ENCODE assay signal across 9 mouse cellular contexts in the genomic region with DNA sequence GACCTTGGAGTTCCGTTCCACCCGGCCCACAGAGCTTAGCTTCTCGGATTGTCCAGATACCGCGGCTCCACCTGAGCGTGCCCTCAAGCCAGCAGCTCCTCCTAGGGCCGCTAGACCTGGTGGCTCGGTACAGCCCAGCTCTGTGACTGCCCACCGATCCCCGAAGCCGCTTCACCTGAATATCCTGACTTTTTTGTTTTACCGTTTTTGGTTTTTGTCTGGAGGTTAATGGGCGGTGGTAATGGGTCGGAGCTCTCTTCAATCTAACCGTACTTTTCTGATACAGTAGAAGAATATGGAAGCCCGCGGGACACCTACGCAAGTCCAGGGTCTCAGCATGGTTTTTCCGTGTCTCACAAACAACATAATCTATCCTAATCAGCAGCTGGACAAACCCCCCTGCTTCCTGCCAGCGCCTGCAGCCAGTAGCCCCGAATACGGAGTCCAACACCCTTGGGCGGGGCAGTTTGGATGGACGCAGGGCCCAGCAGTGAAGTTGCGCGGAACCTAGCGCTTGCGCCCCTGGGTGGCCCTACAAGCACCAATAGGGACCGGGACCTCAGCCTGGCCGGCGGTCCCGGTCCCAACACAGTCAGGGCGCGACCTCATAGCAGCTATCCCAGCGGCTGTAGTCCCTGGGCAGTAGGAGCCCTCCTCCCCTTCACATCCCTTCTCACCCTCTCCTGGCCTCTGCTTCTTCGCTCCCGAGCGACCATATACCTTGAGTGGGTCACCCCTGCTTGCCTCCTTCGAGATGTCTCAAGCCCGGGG. TPM values are rescaled to one million over a fixed set of nuclear protein-coding genes. Genes with fewer than 3 reads are reported as not detected.
DNase-seq lines count a peak whose midpoint lies in the region; ATAC-seq lines count a peak whose summit lies in the region.
"Had no signal": no experiment of that assay in that cellular context is flagged by ENCODE, and none has a peak within 500 bp of the region (broad histone marks: within the 10 kb centered on the region; RNA-seq: fewer than 3 reads in every experiment).

No protein-coding gene starts in this region.

- no peaks in the 10 kb centered on the region for H3K9me3 ChIP-seq in hindbrain, embryonic 11.5 days (ENCODE audit: control insufficient read depth, low read length)
- H3K9me3 ChIP-seq in hindbrain, embryonic 14.5 days (ENCODE audit: control insufficient read depth, low read length): no peaks in the 10 kb centered on the region
- H3K9me3 ChIP-seq in embryonic facial prominence, embryonic 12.5 days: no peaks in the 10 kb centered on the region

- WGBS in hindbrain, embryonic 11.5 days: under 1% methylated on average over 40 of the region's 40 CpGs
- under 1% methylated on average over 40 of the region's 40 CpGs for WGBS in hindbrain, embryonic 14.5 days
- under 1% methylated on average over 40 of the region's 40 CpGs for WGBS in embryonic facial prominence, embryonic 12.5 days

- no peaks in the 10 kb centered on the region for H3K36me3 ChIP-seq in hindbrain, embryonic 11.5 days (ENCODE audit: control insufficient read depth, insufficient read depth, low read length)
- no peaks in the 10 kb centered on the region for H3K36me3 ChIP-seq in hindbrain, embryonic 14.5 days (replicated peaks; ENCODE audit: control insufficient read depth, insufficient read depth)
- no peaks in the 10 kb centered on the region for H3K36me3 ChIP-seq in embryonic facial prominence, embryonic 12.5 days

- ATAC-seq in hindbrain, embryonic 11.5 days (ENCODE audit: low FRiP score): no peak
- ATAC-seq in hindbrain, embryonic 14.5 days (ENCODE audit: low FRiP score): no peak
- no peak for ATAC-seq in embryonic facial prominence, embryonic 12.5 days (ENCODE audit: insufficient number of reproducible peaks, insufficient read depth, low FRiP score, low TSS enrichment)

- no peak overlapping the region for H3K27ac ChIP-seq in hindbrain, embryonic 11.5 days (ENCODE audit: low read depth, low read length)
- no peak overlapping the region for H3K27ac ChIP-seq in hindbrain, embryonic 14.5 days
- no peak overlapping the region for H3K27ac ChIP-seq in embryonic facial prominence, embryonic 12.5 days

- no peak overlapping the region for H3K9ac ChIP-seq in hindbrain, embryonic 11.5 days (ENCODE audit: low read depth, low read length)
- H3K9ac ChIP-seq in hindbrain, embryonic 14.5 days: no peak overlapping the region
- 0 out of 2 replicates have a peak overlapping the region, but pooled peaks have one; percentile 7 for H3K9ac ChIP-seq in embryonic facial prominence, embryonic 12.5 days

- DNase-seq in hindbrain, embryonic 11.5 days (ENCODE audit: low spot score): peak; percentile 54
- DNase-seq in hindbrain, embryonic 14.5 days (ENCODE audit: low spot score): no peak
- DNase-seq in kidney, postnatal 14 days: peak; percentile 59
- DNase-seq in retina, postnatal 1 day: peak; percentile 18
- DNase-seq in thymus, postnatal 14 days: no peak
- DNase-seq in natural killer cell, adult 2 months (ENCODE audit: low spot score in 2 of 2): no peak
- no peak for DNase-seq in spleen, postnatal 4 days (ENCODE audit: low spot score in 2 of 2)
- DNase-seq: gastrocnemius, postnatal 14 days had no signal

- H3K4me3 ChIP-seq in hindbrain, embryonic 11.5 days (ENCODE audit: low read depth, low read length): no peak overlapping the region
- no peak overlapping the region for H3K4me3 ChIP-seq in hindbrain, embryonic 14.5 days (replicated peaks; ENCODE audit: low read length)
- peak overlapping the region; percentile 14 for H3K4me3 ChIP-seq in embryonic facial prominence, embryonic 12.5 days

- peaks cover 77% of the 10 kb centered on the region for H3K27me3 ChIP-seq in hindbrain, embryonic 11.5 days (ENCODE audit: control insufficient read depth, insufficient read depth, low read length)
- H3K27me3 ChIP-seq in hindbrain, embryonic 14.5 days (ENCODE audit: control insufficient read depth, insufficient read depth, low read length): peaks cover 92% of the 10 kb centered on the region
- peaks cover 72% of the 10 kb centered on the region for H3K27me3 ChIP-seq in embryonic facial prominence, embryonic 12.5 days

- H3K4me2 ChIP-seq in hindbrain, embryonic 11.5 days (replicated peaks; ENCODE audit: low read depth, low read length): no peak overlapping the region
- no peak overlapping the region for H3K4me2 ChIP-seq in hindbrain, embryonic 14.5 days (replicated peaks)
- peak overlapping the region; percentile 24 for H3K4me2 ChIP-seq in embryonic facial prominence, embryonic 12.5 days (replicated peaks)

- H3K4me1 ChIP-seq in hindbrain, embryonic 11.5 days (replicated peaks; ENCODE audit: control insufficient read depth, insufficient read depth, low read length): no peaks in the 10 kb centered on the region
- H3K4me1 ChIP-seq in hindbrain, embryonic 14.5 days (replicated peaks; ENCODE audit: control insufficient read depth, insufficient read depth, low read length): no peaks in the 10 kb centered on the region
- H3K4me1 ChIP-seq in embryonic facial prominence, embryonic 12.5 days: 0 out of 2 replicates have a peak, but pooled peaks cover 4% of the 10 kb centered on the region

RNA-seq across cellular contexts. Expression of a gene that starts 25.3 kb away (rescaled TPM):
- 2.9 and 4.9 TPM in 2 replicates for polyA plus RNA-seq in hindbrain, embryonic 11.5 days (2014; fragmentation: Nextera tagmentation; extraction: Ambion mirVana)
- polyA plus RNA-seq in hindbrain, embryonic 14.5 days (2014; fragmentation: Nextera tagmentation; extraction: Ambion mirVana): 1.3 and 2.0 TPM in 2 replicates
- 54.6 and 55.2 TPM in 2 replicates for polyA plus RNA-seq in embryonic facial prominence, embryonic 12.5 days (2016; fragmentation: Nextera tagmentation; extraction: Ambion mirVana)

Comparison
In these comparisons a context has a peak if more than half of its experiments do, and no peak if none do; other contexts are left out.
1. DNase-seq: peak in hindbrain, embryonic 11.5 days (single experiment), kidney, postnatal 14 days (single experiment) and retina, postnatal 1 day (single experiment); none in hindbrain, embryonic 14.5 days (single experiment), thymus, postnatal 14 days (single experiment), natural killer cell, adult 2 months (0 of 2) and spleen, postnatal 4 days (0 of 2).